Comparison of ENCODE assay signal across 32 mouse cellular contexts in genomic region chr15:100413306-100413705, GRCm38 (mm10). TPM values are rescaled to one million over a fixed set of nuclear protein-coding genes. Genes with fewer than 3 reads are reported as not detected.
DNase-seq lines count a peak whose midpoint lies in the region; ATAC-seq lines count a peak whose summit lies in the region.
"Had no signal": no experiment of that assay in that cellular context is flagged by ENCODE, and none has a peak within 500 bp of the region (broad histone marks: within the 10 kb centered on the region; RNA-seq: fewer than 3 reads in every experiment).

No protein-coding gene starts in this region.

- H3K9me3 ChIP-seq in limb, embryonic 15.5 days, result no peaks in the 10 kb centered on the region
- no peaks in the 10 kb centered on the region; the same call in 1 of the 2 replicates for H3K9me3 ChIP-seq in limb, embryonic 10.5 days (replicated peaks)
- H3K9me3 ChIP-seq in liver, embryonic 15.5 days (replicated peaks), result no peaks in the 10 kb centered on the region
- H3K9me3 ChIP-seq: embryonic facial prominence, embryonic 10.5 days; hindbrain, embryonic 13.5 days; midbrain, embryonic 10.5 days had no signal

- no peak overlapping the region for H3K4me3 ChIP-seq in limb, embryonic 15.5 days
- H3K4me3 ChIP-seq in limb, embryonic 10.5 days, result no peak overlapping the region
- no peak overlapping the region for H3K4me3 ChIP-seq in brown adipose tissue, adult 24 weeks (ENCODE audit: insufficient read depth, low read depth, low read length)
- no peak overlapping the region for H3K4me3 ChIP-seq in liver, embryonic 15.5 days (replicated peaks)
- H3K4me3 ChIP-seq: embryonic facial prominence, embryonic 10.5 days; hindbrain, embryonic 13.5 days; midbrain, embryonic 10.5 days had no signal

- H3K9ac ChIP-seq in limb, embryonic 15.5 days, result no peak overlapping the region
- H3K9ac ChIP-seq in liver, embryonic 15.5 days, result no peak overlapping the region
- H3K9ac ChIP-seq: forebrain, postnatal 0 days had no signal

- peaks cover 22% of the 10 kb centered on the region for H3K36me3 ChIP-seq in limb, embryonic 15.5 days
- peaks cover 37% of the 10 kb centered on the region for H3K36me3 ChIP-seq in limb, embryonic 10.5 days
- peaks cover 71% of the 10 kb centered on the region for H3K36me3 ChIP-seq in liver, embryonic 15.5 days (replicated peaks)

- H3K27ac ChIP-seq in limb, embryonic 15.5 days, result 0 out of 2 replicates have a peak overlapping the region, but pooled peaks have one; percentile 27
- H3K27ac ChIP-seq in limb, embryonic 10.5 days, result no peak overlapping the region
- peak overlapping the region; percentile 34 for H3K27ac ChIP-seq in brown adipose tissue, adult 24 weeks (replicated peaks; ENCODE audit: low read depth, low read length)
- H3K27ac ChIP-seq in liver, embryonic 15.5 days (replicated peaks), result peak overlapping the region; percentile 87
- H3K27ac ChIP-seq: embryonic facial prominence, embryonic 10.5 days; hindbrain, embryonic 13.5 days; macrophage; midbrain, embryonic 10.5 days had no signal

- H3K27me3 ChIP-seq in limb, embryonic 15.5 days, result no peaks in the 10 kb centered on the region
- no peaks in the 10 kb centered on the region for H3K27me3 ChIP-seq in limb, embryonic 10.5 days (ENCODE audit: low read depth, poor library complexity, severe bottlenecking)
- H3K27me3 ChIP-seq in liver, embryonic 15.5 days, result no peaks in the 10 kb centered on the region
- H3K27me3 ChIP-seq: hindbrain, embryonic 13.5 days; Patski had no signal

- peak; percentile 37 for DNase-seq in kidney, adult 18-20 months
- no peak for DNase-seq in kidney, postnatal 4 days
- no peak for DNase-seq in limb, embryonic 10.5 days (ENCODE audit: low spot score)
- DNase-seq in left cerebral cortex, adult 8-10 months (ENCODE audit: low spot score in 2 of 2), result no peak
- DNase-seq in heart, postnatal 4 days, result no peak
- DNase-seq: cerebellum, adult 11 months; cerebellum, adult 9-11 months; forebrain, postnatal 0 days; gastrocnemius, postnatal 36 days; right cerebral cortex, adult 18-20 months had no signal

- no peak for ATAC-seq in limb, embryonic 15.5 days (ENCODE audit: insufficient number of reproducible peaks, low FRiP score, low TSS enrichment, low read depth)
- no peak for ATAC-seq in liver, embryonic 15.5 days (ENCODE audit: insufficient read depth)
- ATAC-seq: forebrain, postnatal 0 days; lung, postnatal 0 days; midbrain, embryonic 16.5 days; Patski had no signal

- H3K4me2 ChIP-seq in limb, embryonic 15.5 days, result no peak overlapping the region
- H3K4me2 ChIP-seq in liver, embryonic 15.5 days, result no peak overlapping the region
- H3K4me2 ChIP-seq: hindbrain, embryonic 13.5 days had no signal

- H3K4me1 ChIP-seq in limb, embryonic 15.5 days, result peaks cover 26% of the 10 kb centered on the region
- peaks cover 5% of the 10 kb centered on the region for H3K4me1 ChIP-seq in limb, embryonic 10.5 days
- peaks cover 6% of the 10 kb centered on the region for H3K4me1 ChIP-seq in brown adipose tissue, adult 24 weeks (ENCODE audit: control insufficient read depth, insufficient read depth, insufficient read length, low read length)
- H3K4me1 ChIP-seq in liver, embryonic 15.5 days (replicated peaks), result peaks cover 87% of the 10 kb centered on the region

- 61% methylated on average over 4 of the region's 5 CpGs for WGBS in limb, embryonic 15.5 days
- 81% methylated on average over 4 of the region's 5 CpGs for WGBS in limb, embryonic 10.5 days
- 38% methylated on average over 4 of the region's 5 CpGs for WGBS in liver, embryonic 15.5 days (ENCODE audit: insufficient replicate concordance)

RNA-seq across cellular contexts. Expression of gene Gm5475, which starts 8.6 kb away (rescaled TPM):
- 0.06 TPM in 1 of 2 replicates, not detected in the other for polyA plus RNA-seq in limb, embryonic 15.5 days (2015; fragmentation: Nextera tagmentation; extraction: Ambion mirVana)
- polyA plus RNA-seq in limb, embryonic 10.5 days (2016; fragmentation: Nextera tagmentation; extraction: Ambion mirVana), result 0.08 and 0.11 TPM in 2 replicates
- polyA plus RNA-seq in brown adipose tissue, adult 24 weeks (2012; ENCODE audit: insufficient read depth, insufficient read length, missing spikeins), result not detected in 2 replicates
- 0.05 TPM in 2 replicates for polyA plus RNA-seq in liver, embryonic 15.5 days (2015; fragmentation: Nextera tagmentation; extraction: Ambion mirVana)
- under 1 TPM in 1 of 4 experiments, not detected in 3; 0.15 TPM for total RNA-seq in left cerebral cortex, adult 8-10 months (2022)
- total RNA-seq in heart, postnatal 4 days (2021), result not detected
- total RNA-seq: adrenal gland, adult 18-20 months; adrenal gland, postnatal 36 days; common myeloid progenitor, adult 5-6 weeks; forebrain, postnatal 0 days; gastrocnemius, postnatal 36 days; heart, adult 8-10 months; heart, postnatal 25 days; layer of hippocampus, adult 8-10 months; left cerebral cortex, postnatal 36 days; liver, adult 2 months had no signal
- polyA plus RNA-seq: CD4-positive, CD25-positive, alpha-beta regulatory T cell, adult 4 months; embryonic facial prominence, embryonic 10.5 days; heart, embryonic 14.5 days; liver, adult 2 months; macrophage; neural tube, embryonic 14.5 days had no signal

RNA-seq across cellular contexts. Expression of gene Slc11a2, which starts 11.6 kb away (rescaled TPM):
- polyA plus RNA-seq in limb, embryonic 15.5 days (2015; fragmentation: Nextera tagmentation; extraction: Ambion mirVana), result 20.6 and 21.6 TPM in 2 replicates
- 30.4 and 31.0 TPM in 2 replicates for polyA plus RNA-seq in limb, embryonic 10.5 days (2016; fragmentation: Nextera tagmentation; extraction: Ambion mirVana)
- 14.2 and 24.7 TPM in 2 replicates for polyA plus RNA-seq in brown adipose tissue, adult 24 weeks (2012; ENCODE audit: insufficient read depth, insufficient read length, missing spikeins)
- 39.7 and 43.9 TPM in 2 replicates for polyA plus RNA-seq in liver, embryonic 15.5 days (2015; fragmentation: Nextera tagmentation; extraction: Ambion mirVana)
- total RNA-seq in left cerebral cortex, adult 8-10 months (2022), result 10 to 100 TPM; 47.1 to 69.7 (median 54.5) TPM
- 10 to 100 TPM; 40.4 to 43.9 TPM for total RNA-seq in heart, postnatal 4 days (2021)

RNA-seq across cellular contexts. Expression of gene Higd1c, which starts 49.0 kb away (rescaled TPM):
- polyA plus RNA-seq in limb, embryonic 15.5 days (2015; fragmentation: Nextera tagmentation; extraction: Ambion mirVana), result not detected in 2 replicates
- 0.65 TPM in 1 of 2 replicates, not detected in the other for polyA plus RNA-seq in limb, embryonic 10.5 days (2016; fragmentation: Nextera tagmentation; extraction: Ambion mirVana)
- not detected in 2 replicates for polyA plus RNA-seq in brown adipose tissue, adult 24 weeks (2012; ENCODE audit: insufficient read depth, insufficient read length, missing spikeins)
- not detected in 2 replicates for polyA plus RNA-seq in liver, embryonic 15.5 days (2015; fragmentation: Nextera tagmentation; extraction: Ambion mirVana)
- total RNA-seq in left cerebral cortex, adult 8-10 months (2022), result not detected
- not detected for total RNA-seq in heart, postnatal 4 days (2021)
- total RNA-seq: adrenal gland, adult 18-20 months; adrenal gland, postnatal 36 days; common myeloid progenitor, adult 5-6 weeks; forebrain, postnatal 0 days; gastrocnemius, postnatal 36 days; heart, adult 8-10 months; heart, postnatal 25 days; layer of hippocampus, adult 8-10 months; left cerebral cortex, postnatal 36 days; liver, adult 2 months had no signal
- polyA plus RNA-seq: CD4-positive, CD25-positive, alpha-beta regulatory T cell, adult 4 months; embryonic facial prominence, embryonic 10.5 days; forebrain, postnatal 0 days; heart, embryonic 14.5 days; hindbrain, embryonic 13.5 days; liver, adult 2 months; lung, postnatal 0 days; macrophage; midbrain, embryonic 10.5 days; midbrain, embryonic 16.5 days; neural tube, embryonic 14.5 days; Patski; stomach, embryonic 16.5 days had no signal

RNA-seq across cellular contexts. Expression of gene Letmd1, which starts 55.5 kb away (rescaled TPM):
- polyA plus RNA-seq in limb, embryonic 15.5 days (2015; fragmentation: Nextera tagmentation; extraction: Ambion mirVana), result 29.6 and 30.5 TPM in 2 replicates
- 29.7 and 31.4 TPM in 2 replicates for polyA plus RNA-seq in limb, embryonic 10.5 days (2016; fragmentation: Nextera tagmentation; extraction: Ambion mirVana)
- polyA plus RNA-seq in brown adipose tissue, adult 24 weeks (2012; ENCODE audit: insufficient read depth, insufficient read length, missing spikeins), result 589 and 634 TPM in 2 replicates
- 11.9 and 14.3 TPM in 2 replicates for polyA plus RNA-seq in liver, embryonic 15.5 days (2015; fragmentation: Nextera tagmentation; extraction: Ambion mirVana)
- total RNA-seq in left cerebral cortex, adult 8-10 months (2022), result 10 to 100 TPM; 55.3 to 64.5 (median 57.5) TPM
- 10 to 100 TPM; 15.3 to 15.8 TPM for total RNA-seq in heart, postnatal 4 days (2021)
